Mouse (Mus musculus) midbrain, embryonic 13.5 days (tissue): ENCODE data around the gene Olfr99. TPM values are rescaled to one million over a fixed set of nuclear protein-coding genes. Genes with fewer than 3 reads are reported as not detected.

Experiments used
- ATAC-seq: fragments of 200-750 bp; cut with Nextera tagmentation; 2 replicates; pipeline ENCODE4 v1.8.0; 2017; ENCODE audit warnings: mild to moderate bottlenecking, moderate TSS enrichment, moderate library complexity
- H3K27ac ChIP-seq: fragments of 300-500 bp; sonication (generic); 2 replicates; pipeline ENCODE4 v1.5.1; 2015; ENCODE audit warnings: inconsistent platforms, mild to moderate bottlenecking, moderate library complexity
- H3K27me3 ChIP-seq: fragments of 300-500 bp; sonication (generic); 2 replicates; pipeline ENCODE4 v1.6.1; 2015; ENCODE audit warnings: mild to moderate bottlenecking, inconsistent platforms
- H3K36me3 ChIP-seq: fragments of 300-500 bp; sonication (generic); 2 replicates; pipeline ENCODE4 v1.6.1; 2015; ENCODE audit warnings: mild to moderate bottlenecking, inconsistent platforms
- H3K4me1 ChIP-seq: fragments of 300-500 bp; sonication (generic); replicated peaks from 2 replicates; pipeline ENCODE4 v1.6.1; 2015; ENCODE audit warnings: inconsistent platforms
- H3K4me2 ChIP-seq: fragments of 300-500 bp; sonication (generic); replicated peaks from 2 replicates; pipeline ENCODE4 v1.6.1; 2015; ENCODE audit warnings: moderate library complexity, mild to moderate bottlenecking, inconsistent platforms
- H3K4me3 ChIP-seq: fragments of 300-500 bp; sonication (generic); replicated peaks from 2 replicates; pipeline ENCODE4 v1.5.1; 2015; ENCODE audit warnings: mild to moderate bottlenecking, inconsistent platforms
- H3K9ac ChIP-seq: fragments of 300-500 bp; sonication (generic); replicated peaks from 2 replicates; pipeline ENCODE4 v1.6.1; 2015; ENCODE audit warnings: mild to moderate bottlenecking, inconsistent platforms
- H3K9me3 ChIP-seq: fragments of 300-500 bp; sonication (generic); 2 replicates; pipeline ENCODE4 v1.6.1; 2016; ENCODE audit warnings: mild to moderate bottlenecking, inconsistent platforms
- WGBS: fragments of 180-500 bp; shearing (Covaris S2); methylation state at CpG from one replicate; pipeline ENCODE4 v1.1.7; 2015; 5-methylcytosine and 5-hydroxymethylcytosine counted together
- polyA plus RNA-seq: library from polyadenylated mRNA; unstranded; fragments of >200 nt; fragmentation: Nextera tagmentation; extraction: Ambion mirVana; gene quantifications from 2 replicates; pipeline ENCODE4 v1.2.1, GENCODE M21; 2015

Olfr99 gene
- polyA plus RNA-seq: not detected in 2 replicates

DNA sequence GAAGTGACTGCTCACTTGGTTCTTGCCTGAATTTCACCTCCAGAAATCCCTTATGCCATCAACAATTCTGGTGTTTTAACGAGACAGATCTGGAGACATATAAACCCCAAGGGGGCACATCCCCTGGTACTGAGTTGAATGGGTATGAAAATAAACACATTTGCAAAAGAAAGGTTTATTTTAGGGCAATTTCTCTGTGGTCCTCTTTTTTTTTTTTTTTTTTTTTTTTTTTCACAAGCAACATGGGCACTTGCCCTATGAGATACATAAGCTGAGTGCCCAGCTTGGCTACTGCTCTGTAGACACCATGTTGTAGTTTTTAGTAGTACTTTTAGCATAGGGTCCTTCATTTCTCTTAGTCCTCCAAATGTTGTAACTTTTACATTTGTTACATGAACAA lies at the start of gene Olfr99:
Gene Olfr99 (minus strand): TSS at position 101 of the 400 bp plus-strand sequence.
- no peaks in the 10 kb centered on the region for H3K36me3 ChIP-seq
- no peak within 1 kb of the TSS for H3K4me3 ChIP-seq
- H3K27ac ChIP-seq: no peak within 1 kb of the TSS
- no peaks in the 10 kb centered on the region for H3K9me3 ChIP-seq
- H3K9ac ChIP-seq: no peak within 1 kb of the TSS
- no peaks in the 10 kb centered on the region for H3K4me1 ChIP-seq
- no peak within 1 kb of the TSS for H3K4me2 ChIP-seq
- no peaks in the 10 kb centered on the region for H3K27me3 ChIP-seq
- WGBS: 77% methylated on average over 1 of the region's 1 CpGs
- ATAC-seq: no peak

DNA sequence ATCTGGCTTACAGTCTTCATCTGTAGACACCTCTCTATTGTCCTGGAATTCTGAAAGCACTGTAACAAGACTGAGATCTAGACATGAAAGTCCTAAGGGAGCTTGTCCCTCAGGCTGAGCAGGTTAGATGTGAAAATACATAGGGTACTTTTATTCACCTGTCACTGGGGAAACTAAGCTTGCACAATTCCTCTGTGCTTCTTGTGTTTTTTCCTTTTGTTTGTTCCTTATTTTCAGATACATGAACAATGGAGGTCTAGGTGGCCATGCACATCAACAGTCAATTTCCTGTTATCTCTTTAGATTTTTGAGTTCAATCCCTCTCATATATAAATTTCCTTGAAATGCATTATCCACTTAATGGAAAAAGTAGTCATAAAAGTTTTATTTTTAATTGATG lies 33.7 kb upstream of the Olfr99 start, which contains the start of gene Olfr102:
Gene Olfr102 (minus strand): TSS at position 101 of the 400 bp plus-strand sequence.
- Histone ChIP-seq H3K36me3 (no peaks in the 10 kb centered on the region), H3K27ac (no peak within 1 kb of the TSS), H3K9ac (no peak within 1 kb of the TSS), H3K4me2 (no peak within 1 kb of the TSS), H3K9me3 (no peaks in the 10 kb centered on the region), H3K4me1 (no peaks in the 10 kb centered on the region), H3K4me3 (no peak within 1 kb of the TSS), H3K27me3 (no peaks in the 10 kb centered on the region)
- ATAC-seq: no peak

DNA sequence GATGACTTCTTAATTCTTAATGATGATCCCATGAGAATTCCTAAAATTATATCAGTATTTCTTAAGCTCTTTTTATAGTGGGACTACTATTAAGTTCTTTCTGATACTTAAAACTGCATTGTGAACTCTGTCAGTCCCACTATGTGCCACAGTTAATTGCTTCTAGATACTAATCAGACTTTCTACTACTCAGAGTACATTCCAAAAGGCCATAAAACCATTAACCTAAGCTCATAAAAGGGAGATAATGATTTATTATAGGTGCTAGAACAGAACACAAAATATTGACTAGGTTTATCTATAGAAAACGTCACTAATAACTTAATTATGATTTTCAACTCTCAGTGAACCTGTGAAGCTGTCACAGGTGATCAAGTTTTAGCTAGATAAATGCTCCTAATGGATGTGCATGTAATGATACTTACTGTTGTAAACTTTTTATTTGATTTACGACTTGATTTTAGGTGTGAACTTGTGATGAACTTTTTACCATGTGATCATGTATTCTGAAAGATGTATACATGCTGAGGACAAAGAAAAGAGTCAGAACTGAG lies 27.0 kb upstream of the Olfr99 start:
- H3K9ac ChIP-seq: no peak overlapping the region
- H3K4me2 ChIP-seq: no peak overlapping the region
- 59% methylated on average over 2 of the region's 2 CpGs for WGBS
- no peaks in the 10 kb centered on the region for H3K27me3 ChIP-seq
- no peaks in the 10 kb centered on the region for H3K9me3 ChIP-seq
- no peak overlapping the region for H3K27ac ChIP-seq
- ATAC-seq: no peak
- H3K4me3 ChIP-seq: no peak overlapping the region
- H3K4me1 ChIP-seq: no peaks in the 10 kb centered on the region
- H3K36me3 ChIP-seq: no peaks in the 10 kb centered on the region

DNA sequence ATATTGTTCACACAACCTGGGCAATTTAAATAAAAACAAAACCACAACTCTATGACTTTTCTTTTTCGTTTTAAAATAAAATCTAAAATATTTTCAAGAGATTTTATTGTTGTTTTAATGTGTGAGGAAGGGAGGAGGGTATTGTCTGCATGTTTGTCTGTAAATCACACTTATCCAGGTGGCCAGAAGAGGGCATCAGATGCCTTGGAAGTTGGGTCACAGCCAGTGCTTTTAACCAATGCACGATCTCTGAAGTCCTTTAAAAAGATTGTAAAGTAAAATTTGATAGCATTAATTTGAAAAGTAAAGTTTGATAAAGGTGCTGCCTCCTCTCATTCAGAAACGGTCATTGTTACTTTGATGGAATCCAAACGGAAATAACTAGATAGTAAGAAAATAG lies 25.2 kb upstream of the Olfr99 start:
- no peak overlapping the region for H3K4me2 ChIP-seq
- H3K4me3 ChIP-seq: no peak overlapping the region
- H3K9me3 ChIP-seq: no peaks in the 10 kb centered on the region
- no peak overlapping the region for H3K9ac ChIP-seq
- WGBS: 43% methylated on average over 4 of the region's 4 CpGs
- H3K27me3 ChIP-seq: no peaks in the 10 kb centered on the region
- H3K4me1 ChIP-seq: no peaks in the 10 kb centered on the region
- no peak for ATAC-seq
- no peaks in the 10 kb centered on the region for H3K36me3 ChIP-seq
- H3K27ac ChIP-seq: no peak overlapping the region

DNA sequence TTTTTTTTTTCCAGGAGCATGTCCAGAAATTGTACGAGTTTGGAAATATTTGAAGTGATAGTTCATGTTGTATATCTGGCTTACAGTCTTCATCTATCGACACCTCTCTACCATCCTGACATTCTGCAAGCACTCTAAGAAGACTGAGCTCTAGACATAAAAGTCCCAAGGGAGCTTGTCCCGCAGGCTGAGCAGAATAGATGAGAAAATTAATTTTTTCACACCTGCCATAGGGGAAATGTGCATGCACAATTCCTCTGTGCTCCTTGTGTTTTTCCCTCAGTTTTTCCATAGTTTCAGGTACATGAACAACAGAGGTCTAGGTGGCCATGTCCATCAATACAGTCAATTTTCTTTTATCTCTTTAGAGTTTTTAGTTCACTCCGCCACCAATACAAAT lies 21.0 kb upstream of the Olfr99 start, which contains the start of gene Olfr101:
Gene Olfr101 (minus strand): TSS at position 101 of the 400 bp plus-strand sequence.
- Histone ChIP-seq H3K27me3 (no peaks in the 10 kb centered on the region), H3K4me2 (no peak within 1 kb of the TSS)
- 89% methylated on average over 4 of the region's 4 CpGs for WGBS

DNA sequence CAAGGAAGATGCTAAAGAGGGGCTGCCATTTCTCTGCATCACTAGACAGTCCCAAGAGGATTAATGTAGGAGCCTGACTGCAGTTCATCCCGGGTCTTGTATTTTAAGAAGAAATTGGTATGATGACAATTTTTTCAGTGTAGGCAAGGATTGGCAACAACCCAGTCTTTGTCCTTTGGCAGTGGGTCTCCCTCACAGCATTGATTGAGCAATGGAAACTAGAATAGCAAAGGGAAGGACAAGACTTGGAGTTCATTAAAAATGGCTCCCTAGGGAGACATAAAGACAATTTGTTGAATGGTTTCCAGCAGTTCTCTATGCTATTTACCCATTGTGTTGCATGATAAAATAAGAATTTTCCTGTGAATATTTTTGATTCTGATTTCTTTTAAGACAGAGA lies 2.9 kb downstream of the Olfr99 start:
- Histone ChIP-seq H3K4me1 (no peaks in the 10 kb centered on the region), H3K27me3 (no peaks in the 10 kb centered on the region), H3K9ac (no peak overlapping the region), H3K4me3 (no peak overlapping the region), H3K9me3 (no peaks in the 10 kb centered on the region), H3K4me2 (no peak overlapping the region), H3K27ac (no peak overlapping the region), H3K36me3 (no peaks in the 10 kb centered on the region)
- WGBS: 83% methylated on average over 1 of the region's 1 CpGs
- ATAC-seq: no peak

More for the DNA sequence above, 21.0 kb upstream of the Olfr99 start, which contains the start of gene Olfr101:
- Histone ChIP-seq H3K4me1 (no peaks in the 10 kb centered on the region), H3K4me3 (no peak within 1 kb of the TSS), H3K36me3 (no peaks in the 10 kb centered on the region), H3K9me3 (no peaks in the 10 kb centered on the region), H3K27ac (no peak within 1 kb of the TSS), H3K9ac (no peak within 1 kb of the TSS)
- no peak for ATAC-seq

DNA sequence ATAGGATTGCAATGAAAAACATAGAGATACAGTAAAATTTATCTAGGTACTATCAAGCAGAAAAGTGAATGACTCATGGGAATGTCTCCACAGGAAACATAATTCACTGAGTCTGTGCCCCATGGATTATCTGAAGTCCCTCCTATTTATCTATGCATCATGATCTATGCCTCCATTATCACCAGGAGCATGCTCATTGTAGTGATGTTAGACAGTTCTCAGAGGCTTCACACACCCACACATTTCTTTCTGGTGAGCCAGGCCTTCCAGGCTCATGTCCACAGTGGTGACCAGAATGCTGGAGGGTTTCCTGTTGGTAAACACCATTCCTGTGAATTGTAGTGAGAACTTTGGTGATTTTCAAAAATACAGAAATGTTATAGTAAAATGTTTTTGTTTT lies 6.7 kb downstream of the Olfr99 start:
- no peak overlapping the region for H3K4me2 ChIP-seq
- H3K27ac ChIP-seq: no peak overlapping the region
- H3K9ac ChIP-seq: no peak overlapping the region
- no peak overlapping the region for H3K4me3 ChIP-seq
- H3K27me3 ChIP-seq: no peaks in the 10 kb centered on the region
- H3K36me3 ChIP-seq: no peaks in the 10 kb centered on the region
- H3K9me3 ChIP-seq: no peaks in the 10 kb centered on the region
- H3K4me1 ChIP-seq: no peaks in the 10 kb centered on the region
- no peak for ATAC-seq

DNA sequence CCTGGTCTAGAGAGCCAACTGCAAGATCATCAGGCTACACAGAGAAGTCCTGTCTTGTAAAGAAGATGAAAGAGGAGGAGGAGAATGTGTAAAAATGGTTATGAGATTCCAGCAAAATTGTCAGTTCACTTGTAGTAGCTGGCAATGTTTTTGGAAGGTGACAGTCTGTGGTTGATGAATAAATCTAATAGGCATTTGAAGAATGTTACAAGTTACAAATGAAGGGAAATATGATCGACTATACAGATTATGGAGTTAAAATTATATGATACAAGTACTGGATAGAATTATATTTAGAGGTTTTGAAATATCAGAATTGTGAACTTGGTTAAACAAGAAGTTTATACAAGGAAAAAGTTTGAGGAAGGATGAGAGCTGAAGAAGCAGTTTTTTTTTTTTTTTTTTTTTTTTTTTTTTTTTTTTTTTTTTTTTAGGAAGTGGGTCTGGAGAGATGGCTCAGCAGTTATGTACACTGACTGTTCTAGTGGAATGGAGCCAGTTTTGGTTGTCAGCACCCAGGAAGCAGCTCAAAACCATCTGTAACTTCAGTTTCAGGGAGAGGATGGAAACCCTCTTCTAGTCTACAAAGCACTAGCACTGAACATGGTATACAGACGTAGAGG lies 7.5 kb downstream of the Olfr99 start:
- no peaks in the 10 kb centered on the region for H3K36me3 ChIP-seq
- ATAC-seq: no peak
- H3K9ac ChIP-seq: no peak overlapping the region
- H3K27me3 ChIP-seq: peaks cover 6% of the 10 kb centered on the region; the same call in 1 of the 2 replicates
- no peak overlapping the region for H3K4me3 ChIP-seq
- H3K9me3 ChIP-seq: no peaks in the 10 kb centered on the region
- no peak overlapping the region for H3K4me2 ChIP-seq
- 91% methylated on average over 2 of the region's 2 CpGs for WGBS
- no peaks in the 10 kb centered on the region for H3K4me1 ChIP-seq
- no peak overlapping the region for H3K27ac ChIP-seq

DNA sequence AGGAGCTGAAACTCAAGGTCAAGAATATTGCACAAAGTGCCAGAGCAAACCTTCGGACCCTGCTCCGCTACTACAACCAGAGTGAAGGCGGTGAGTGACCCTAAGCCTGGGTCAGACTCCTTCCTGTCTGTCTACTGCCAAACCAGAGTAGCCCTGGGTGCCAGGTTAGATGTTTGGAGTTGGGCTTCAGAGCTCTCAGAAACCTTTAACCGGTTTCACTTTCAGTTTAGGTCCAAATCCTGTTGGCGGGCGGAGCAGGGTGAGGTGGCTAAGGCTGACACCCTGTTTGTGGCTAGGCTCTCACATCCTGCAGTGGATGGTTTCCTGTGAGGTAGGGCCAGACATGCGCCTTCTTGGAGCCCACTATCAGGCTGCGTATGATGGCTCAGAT lies 12.6 kb downstream of the Olfr99 start:
- H3K9me3 ChIP-seq: no peaks in the 10 kb centered on the region
- 69% methylated on average over 8 of the region's 8 CpGs for WGBS
- no peak overlapping the region for H3K27ac ChIP-seq
- no peak; the same call in 1 of the 2 replicates for ATAC-seq
- H3K27me3 ChIP-seq: peaks cover 6% of the 10 kb centered on the region; the same call in 1 of the 2 replicates
- H3K36me3 ChIP-seq: no peaks in the 10 kb centered on the region
- H3K9ac ChIP-seq: peak overlapping the region; percentile 32; the same call in 1 of the 2 replicates
- peaks cover 5% of the 10 kb centered on the region; the same call in 1 of the 2 replicates for H3K4me1 ChIP-seq
- peak overlapping the region; percentile 88 for H3K4me2 ChIP-seq
- H3K4me3 ChIP-seq: peak overlapping the region; percentile 51

DNA sequence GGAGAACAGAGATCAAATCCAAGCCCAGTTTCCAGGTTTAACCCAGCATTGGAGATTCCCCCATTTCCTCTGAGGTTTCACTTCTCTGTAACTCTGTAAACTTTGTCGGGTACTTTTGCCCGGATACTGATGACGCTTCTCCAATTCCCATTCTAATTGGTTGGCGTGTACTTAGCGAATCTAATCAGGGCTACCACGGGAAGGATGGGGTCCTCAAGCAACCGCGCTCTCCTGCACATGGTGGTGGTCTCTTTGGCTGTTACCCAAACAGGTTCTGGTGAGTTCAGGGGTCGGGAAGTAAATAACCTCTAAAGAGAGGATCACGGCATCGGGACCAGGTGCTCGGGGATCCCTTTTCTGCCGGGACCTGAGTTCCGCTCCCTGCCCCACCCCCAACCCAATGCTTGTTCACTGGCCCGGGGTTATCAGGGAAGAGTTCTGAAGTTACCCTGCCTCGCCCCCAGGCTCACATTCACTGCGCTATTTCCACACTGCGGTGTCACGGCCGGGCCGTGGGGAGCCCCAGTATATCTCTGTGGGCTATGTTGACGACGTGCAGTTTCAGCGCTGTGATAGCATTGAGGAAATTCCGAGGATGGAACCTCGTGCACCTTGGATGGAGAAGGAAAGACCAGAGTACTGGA lies 13.1 kb downstream of the Olfr99 start, which contains the start of gene H2-M3:
Gene H2-M3 (plus strand): TSS at position 163 of the 644 bp plus-strand sequence.
- H3K27ac ChIP-seq: no peak within 1 kb of the TSS
- no peaks in the 10 kb centered on the region for H3K36me3 ChIP-seq
- peaks cover 5% of the 10 kb centered on the region; the same call in 1 of the 2 replicates for H3K4me1 ChIP-seq
- WGBS: 6% methylated on average over 26 of the region's 26 CpGs
- H3K9ac ChIP-seq: peak within 1 kb of the TSS; percentile 32; the same call in 1 of the 2 replicates
- ATAC-seq: peak; percentile 97
- peak within 1 kb of the TSS; percentile 88 for H3K4me2 ChIP-seq
- H3K27me3 ChIP-seq: peaks cover 6% of the 10 kb centered on the region; the same call in 1 of the 2 replicates
- no peaks in the 10 kb centered on the region for H3K9me3 ChIP-seq
- H3K4me3 ChIP-seq: peak within 1 kb of the TSS; percentile 51

DNA sequence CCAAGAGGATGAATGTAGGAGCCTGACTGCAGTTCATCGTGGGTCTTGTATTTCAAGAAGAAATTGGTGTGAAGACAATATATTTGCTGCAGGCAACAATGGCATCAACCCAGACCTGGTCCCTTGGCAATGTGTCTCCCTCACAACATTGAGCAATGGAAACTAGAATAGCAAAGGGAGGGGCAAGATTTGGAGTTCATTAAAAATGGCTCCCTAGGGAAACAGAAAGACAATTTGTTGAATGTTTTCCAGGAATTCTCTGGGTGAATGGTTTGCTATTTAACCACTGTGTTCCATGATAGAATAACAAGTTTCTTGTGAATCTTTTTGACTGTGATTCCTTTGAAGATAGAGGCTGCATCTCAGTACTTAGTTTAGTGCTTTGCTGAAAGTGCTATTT lies 19.6 kb downstream of the Olfr99 start, which contains the start of gene Olfr98:
Gene Olfr98 (minus strand): TSS at position 124 of the 400 bp plus-strand sequence.
- ATAC-seq: no peak
- no peak within 1 kb of the TSS for H3K9ac ChIP-seq
- H3K27me3 ChIP-seq: no peaks in the 10 kb centered on the region
- H3K27ac ChIP-seq: no peak within 1 kb of the TSS
- H3K4me2 ChIP-seq: no peak within 1 kb of the TSS
- no peaks in the 10 kb centered on the region for H3K4me1 ChIP-seq
- H3K9me3 ChIP-seq: no peaks in the 10 kb centered on the region
- WGBS: 80% methylated on average over 1 of the region's 1 CpGs
- no peak within 1 kb of the TSS for H3K4me3 ChIP-seq
- H3K36me3 ChIP-seq: no peaks in the 10 kb centered on the region

DNA sequence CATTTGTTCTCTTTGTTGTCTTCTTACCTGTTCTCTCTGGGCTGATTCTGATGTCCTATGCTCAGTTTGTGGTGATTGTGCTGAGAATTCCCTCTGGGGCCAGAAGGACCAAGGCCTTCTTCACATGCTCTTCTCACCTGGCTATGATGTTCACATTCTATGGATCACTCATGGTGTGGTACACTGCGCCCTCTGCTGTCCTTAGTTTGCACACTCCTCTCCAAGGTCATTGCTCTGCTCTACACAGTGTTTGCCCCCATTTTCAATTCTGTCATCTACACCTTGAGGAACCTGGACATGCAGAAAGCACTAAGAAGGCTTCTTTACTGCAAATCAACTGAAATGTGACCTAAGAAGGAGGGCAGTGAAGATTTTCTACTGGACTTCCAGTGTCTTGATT lies 32.7 kb downstream of the Olfr99 start:
- Histone ChIP-seq H3K36me3 (no peaks in the 10 kb centered on the region), H3K4me1 (no peaks in the 10 kb centered on the region), H3K9ac (no peak overlapping the region), H3K27ac (no peak overlapping the region), H3K4me2 (no peak overlapping the region), H3K9me3 (no peaks in the 10 kb centered on the region), H3K4me3 (no peak overlapping the region), H3K27me3 (no peaks in the 10 kb centered on the region)
- no peak for ATAC-seq
- 5% methylated on average over 1 of the region's 1 CpGs for WGBS
